Mouse (Mus musculus) retina, postnatal 1 day (tissue): ENCODE measurements at regions not wholly inside any gene's neighbourhood (a gene's known extent, or its start where the extent isn't known, plus 50 kb on each side); places are given as distances from the start of the nearest gene placed in this dataset.
A peak's percentile ranks its signal among the peaks of the same experiment; 100 is the strongest.

Source experiments
- DNase-seq: peaks from one replicate; pipeline ENCODE4 v3.0.0-alpha.2; 2012

DNA sequence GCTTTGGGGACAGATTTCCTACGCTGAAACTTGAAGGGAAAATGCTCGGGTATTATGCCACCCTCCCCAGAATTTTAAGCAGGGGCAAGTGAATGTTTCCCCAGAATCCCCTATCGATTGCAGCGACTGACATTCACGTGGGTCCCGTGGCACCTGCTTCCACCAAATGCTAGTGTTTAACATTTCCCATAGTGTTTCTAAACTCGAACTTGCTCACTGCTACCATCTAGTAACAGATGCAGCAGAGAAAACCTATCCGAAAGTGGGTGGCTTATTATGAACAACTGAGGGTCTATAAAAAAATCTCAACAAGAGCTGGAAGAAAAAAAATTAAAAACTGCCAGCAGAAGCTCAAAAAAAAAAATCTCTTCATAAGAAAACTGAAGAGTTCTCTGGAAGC, 284.2 kb downstream of the Rnf144a start:
- DNase-seq = no peak

DNA sequence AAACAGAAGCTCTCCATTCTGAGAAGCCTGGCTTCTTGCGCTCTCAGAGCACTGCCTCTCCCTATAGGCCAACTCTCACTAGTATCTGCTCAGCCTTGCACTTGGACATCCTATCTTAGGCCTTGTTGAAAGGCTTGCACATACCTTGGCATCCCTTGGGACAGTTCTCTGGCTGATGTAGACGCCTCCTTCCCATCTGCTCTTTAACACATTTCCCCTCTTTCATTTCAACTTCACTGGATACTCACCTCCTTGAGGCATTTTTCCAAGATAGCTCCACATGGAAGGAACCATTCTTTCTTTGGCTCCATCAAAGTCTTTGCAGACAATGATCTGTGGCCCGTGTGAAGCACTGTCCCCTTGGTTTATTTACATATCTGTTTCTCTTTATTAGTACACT, 285.0 kb downstream of the Rnf144a start:
- no peak for DNase-seq

DNA sequence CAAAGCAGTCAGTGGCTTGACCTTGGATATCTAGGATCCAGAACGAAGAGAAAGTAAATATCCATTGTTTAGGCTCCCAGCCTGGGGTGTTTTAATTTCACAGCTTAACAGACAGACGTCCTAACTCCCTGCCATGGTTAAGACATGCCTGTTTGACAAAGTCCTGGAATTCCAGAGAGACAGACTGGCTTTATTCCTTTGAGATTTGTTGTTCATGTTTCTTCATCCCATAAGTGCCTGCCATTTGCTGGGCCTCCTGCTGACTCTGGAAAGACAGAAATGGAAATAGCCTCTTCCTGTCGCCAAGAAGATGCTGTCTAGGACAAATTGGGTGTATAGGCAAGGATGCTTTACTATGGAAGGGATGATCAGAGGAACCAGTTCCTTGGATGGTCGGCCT, 285.5 kb downstream of the Rnf144a start:
- DNase-seq = no peak

DNA sequence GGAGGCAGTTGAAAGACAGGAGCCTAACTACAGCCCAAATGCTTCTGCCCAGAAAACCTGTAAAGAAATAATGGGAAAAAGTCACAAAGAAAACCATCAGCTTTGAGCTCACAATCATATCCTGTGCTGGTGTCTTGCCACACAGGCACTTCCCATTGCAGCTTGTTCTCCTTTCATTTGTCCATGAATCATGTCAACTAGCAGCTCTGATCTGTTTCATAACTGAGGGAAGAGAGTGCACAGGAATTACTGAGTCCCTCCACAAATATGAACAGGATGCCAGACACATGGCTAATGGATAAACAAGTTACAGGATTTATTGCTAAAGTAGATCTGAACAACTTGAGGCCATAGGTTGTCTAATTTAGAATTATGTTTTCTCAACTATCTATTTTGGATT, 286.2 kb downstream of the Rnf144a start:
- DNase-seq = no peak

DNA sequence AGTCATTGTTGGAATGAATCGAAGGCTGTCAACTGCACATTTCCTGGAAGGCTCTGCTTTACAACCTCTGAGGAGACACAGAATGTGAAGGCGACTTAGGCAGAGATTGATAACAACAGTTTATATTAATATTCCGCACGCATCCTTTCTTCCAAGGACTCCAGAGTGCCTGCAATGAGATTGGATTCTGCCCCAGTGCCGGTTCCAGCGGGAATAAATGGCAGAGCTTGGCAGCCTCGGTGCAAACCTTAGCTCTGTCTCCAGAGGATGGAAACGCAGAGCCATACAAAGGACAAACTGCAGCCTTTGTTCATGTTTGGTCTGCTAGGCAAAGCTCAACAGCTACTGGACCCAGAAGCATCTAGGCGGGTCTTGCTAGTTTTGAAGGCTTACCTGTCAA, 288.8 kb downstream of the Rnf144a start:
- DNase-seq = no peak

DNA sequence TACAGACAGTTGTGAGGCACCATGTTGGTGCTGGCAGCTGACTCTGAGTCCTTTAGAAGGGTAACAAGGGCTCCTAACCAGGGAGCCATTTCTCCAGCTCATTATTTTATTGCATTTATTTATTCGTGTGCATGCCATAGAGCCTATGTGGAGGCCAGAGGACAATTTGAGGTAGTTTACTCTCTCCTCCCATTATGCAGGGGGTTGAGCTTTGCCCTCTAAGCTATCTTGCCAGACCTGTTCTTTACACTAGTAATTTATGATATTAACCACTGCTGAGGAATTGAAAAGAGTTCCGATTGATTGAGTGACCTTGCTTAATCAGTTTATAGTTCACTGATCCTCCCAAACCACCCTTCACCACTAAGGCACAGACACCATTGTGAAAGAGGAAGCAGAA, 290.8 kb downstream of the Rnf144a start:
- DNase-seq = no peak

DNA sequence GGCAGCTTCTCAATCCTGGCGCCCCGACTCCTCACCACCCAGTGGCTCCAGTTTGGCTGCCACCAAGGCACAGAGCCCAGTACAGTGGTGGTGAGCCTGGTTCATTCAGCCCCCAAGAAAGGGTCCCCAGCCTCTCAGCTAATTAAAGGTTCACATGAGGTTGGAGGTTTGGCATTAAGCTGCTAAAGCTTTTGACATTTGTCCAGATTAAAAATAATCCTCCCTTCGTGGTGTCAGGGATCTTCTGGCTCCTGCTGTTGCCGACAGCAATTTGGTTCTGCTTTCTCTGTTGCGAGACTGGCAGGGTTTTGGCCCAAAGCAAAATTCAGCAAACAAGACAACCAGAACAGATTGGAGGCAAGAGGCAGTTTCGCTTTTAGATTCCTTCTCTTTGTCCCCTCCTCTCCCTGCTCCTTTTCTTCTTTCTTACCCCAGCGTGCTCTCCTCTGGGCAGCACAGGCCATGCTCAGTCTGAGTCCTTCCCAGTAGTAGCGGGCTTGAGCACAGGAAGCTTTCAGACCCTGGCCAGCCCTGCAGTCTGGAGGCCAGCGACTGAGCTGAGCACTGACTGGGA, 299.6 kb downstream of the Rnf144a start:
- DNase-seq = peak; percentile 65

DNA sequence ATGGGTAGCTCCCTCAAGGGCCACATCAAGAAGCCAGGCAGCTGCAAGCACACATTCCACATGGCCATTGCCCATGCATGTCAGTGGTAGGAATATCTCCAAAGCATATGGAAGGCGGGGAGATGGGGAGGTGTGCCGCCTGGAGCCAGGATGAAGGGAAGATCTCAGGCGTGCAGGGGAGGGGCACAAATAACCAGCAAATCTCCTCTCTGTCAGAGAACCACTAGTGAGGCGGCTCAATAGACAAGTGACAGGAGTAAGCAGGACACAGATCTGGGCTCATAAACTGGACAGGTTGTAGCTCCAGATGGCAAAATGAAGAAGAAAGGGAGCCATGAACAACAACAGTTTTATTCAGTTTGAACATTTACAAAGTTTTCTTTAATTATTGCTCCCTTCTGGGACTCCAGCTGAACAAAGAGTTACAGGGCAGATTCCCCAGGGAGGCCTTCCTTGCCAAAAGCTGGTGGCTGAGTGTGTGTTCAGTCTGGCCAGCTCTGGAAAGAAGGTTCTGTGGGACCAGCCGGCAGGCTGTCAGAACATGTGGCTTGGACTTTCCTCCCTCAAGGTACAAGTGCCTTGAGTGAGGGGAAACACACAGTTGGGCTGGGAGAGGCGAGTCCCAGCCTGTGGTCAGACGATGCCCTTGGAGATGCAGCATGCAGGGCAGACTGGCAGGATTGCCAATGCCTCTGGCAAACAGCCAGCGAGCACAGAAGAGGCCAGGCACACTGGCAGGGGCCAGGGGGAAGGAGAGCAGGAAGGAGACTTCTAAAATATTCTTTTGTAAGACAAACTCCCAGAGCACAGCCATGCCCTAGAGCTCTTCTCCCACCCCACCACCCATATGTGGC, 302.7 kb downstream of the Rnf144a start:
- DNase-seq = peak; percentile 59

DNA sequence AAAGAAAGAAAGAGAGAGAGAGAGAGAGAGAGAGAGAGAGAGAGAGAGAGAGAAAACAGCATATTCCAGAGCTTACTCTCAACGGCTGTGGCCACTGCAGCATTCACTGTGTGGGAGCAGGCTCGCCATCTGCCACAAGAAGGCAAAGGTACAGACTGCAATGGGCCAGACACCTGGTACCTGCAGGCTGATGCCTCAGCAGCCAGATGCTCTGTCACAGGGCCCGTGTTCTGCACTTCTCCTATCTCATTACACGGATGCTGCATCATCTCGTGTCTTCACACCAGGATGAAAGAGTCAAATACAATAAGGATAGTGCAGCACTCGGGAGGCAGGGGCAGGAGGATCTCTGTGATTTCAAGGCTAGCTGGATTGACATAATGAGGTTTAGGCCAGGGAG, 305.2 kb downstream of the Rnf144a start:
- no peak for DNase-seq

DNA sequence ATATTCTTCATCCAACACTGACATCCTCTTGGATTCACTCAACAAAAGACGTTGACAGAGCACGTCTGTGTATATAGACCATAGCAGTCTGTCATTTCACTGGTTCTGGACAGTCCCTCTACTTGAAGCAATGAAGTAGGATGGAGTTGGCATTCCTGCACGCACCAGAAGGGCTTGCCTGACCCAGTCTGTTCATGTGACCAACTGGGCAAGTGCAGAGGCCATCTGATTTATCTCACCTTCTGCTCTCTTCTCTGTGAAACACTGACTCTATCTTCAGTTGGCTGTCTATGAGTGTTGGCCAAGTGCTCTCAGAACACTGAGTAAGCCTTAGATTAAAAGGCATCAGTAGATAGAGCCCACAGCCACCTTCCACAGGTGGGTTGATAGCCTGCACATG, 310.7 kb downstream of the Rnf144a start:
- no peak for DNase-seq

DNA sequence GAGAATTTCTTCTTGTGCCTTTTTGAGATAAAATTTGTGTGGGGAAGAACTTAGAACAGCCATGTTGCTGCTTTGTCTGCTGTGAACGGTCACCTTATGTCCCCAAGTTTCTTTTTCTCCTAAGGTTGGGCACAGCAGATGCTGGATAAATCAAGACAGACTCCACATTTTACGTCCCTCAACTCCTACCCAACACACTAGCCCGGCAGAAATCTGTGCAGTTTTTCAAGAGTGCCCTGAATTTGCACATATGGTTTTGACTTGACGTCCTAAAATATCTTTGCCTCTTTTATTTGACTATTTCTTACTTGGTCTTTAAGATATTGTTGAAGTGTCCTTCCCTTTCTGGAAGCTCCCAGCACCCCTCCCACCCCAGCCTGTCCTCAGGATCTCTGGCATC, 312.7 kb downstream of the Rnf144a start:
- DNase-seq = no peak

DNA sequence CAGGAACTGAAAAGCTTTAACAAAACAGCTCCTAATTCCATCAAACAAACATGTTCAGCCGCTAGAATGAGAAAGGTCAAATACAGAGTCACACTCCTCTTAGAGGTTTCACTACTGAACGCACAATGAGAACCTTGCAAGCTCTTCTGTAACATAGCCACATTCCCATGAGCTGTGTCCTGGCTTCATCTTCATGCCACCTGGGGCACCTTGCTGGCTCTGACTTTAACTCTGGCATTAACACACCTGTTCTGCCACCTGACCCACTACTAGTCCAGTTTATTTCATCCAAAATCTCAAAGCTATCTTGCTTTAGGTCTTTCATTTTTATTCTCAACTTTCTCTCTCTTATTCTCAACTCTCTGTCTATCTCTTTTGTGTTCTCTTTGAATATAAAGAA, 314.9 kb downstream of the Rnf144a start:
- DNase-seq = no peak

DNA sequence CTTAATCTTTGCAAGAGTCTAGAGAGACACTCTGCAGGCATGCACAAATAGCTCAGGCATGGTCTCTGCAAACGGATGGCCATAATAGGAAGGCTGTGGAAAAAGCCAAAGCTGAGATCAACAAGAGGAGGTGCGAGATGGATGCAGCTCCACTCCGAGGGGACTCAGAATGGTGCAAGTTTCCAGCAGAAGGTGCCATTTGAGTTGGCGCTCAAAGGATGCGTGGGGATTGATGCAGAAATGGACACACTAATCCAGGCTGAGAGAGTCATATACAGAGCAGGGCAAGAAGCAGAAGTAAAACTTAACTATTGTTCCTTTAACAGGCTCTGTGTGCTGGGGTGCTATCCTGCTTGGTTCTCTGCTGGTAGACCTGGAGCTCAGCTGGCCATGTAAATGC, 315.9 kb downstream of the Rnf144a start:
- DNase-seq = no peak

DNA sequence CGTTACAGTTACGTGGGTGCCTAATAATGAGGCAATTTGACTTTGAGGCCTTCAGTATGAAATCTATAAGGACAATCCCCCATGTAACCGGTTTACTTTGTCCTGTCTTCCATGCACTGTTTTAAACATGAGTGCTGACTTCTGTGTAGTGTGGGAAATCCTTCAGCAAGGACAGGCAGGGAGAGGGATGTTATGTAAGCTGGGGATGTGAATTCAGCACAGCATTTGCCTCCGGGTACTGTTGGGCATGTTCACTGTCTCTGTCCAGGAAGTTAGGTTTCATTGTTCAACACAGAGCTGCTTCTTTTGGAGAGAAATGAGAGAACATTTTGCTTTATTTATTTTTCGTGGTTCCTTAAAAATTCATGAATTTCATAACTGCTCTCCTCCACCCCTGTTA, 322.7 kb downstream of the Rnf144a start:
- DNase-seq = no peak

DNA sequence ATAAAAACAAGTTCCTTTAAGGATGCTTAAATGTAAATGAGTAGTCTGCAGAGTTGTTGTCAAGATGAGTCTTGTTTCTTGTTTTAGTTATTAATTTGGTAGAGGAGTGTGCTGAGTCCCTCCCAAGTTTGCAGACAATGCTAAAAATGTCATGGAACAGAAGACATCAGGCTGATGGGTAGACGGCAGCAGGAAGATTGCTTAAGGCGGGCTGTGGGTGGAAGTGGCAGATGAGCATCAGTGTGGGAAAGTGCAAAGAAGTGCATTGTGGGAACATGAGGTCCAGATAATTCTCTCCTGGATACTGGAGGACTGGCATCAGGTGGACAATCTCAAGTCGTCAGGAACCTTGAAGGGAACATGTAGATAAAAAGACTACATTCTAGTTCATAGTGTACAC, 323.2 kb downstream of the Rnf144a start:
- DNase-seq = no peak

DNA sequence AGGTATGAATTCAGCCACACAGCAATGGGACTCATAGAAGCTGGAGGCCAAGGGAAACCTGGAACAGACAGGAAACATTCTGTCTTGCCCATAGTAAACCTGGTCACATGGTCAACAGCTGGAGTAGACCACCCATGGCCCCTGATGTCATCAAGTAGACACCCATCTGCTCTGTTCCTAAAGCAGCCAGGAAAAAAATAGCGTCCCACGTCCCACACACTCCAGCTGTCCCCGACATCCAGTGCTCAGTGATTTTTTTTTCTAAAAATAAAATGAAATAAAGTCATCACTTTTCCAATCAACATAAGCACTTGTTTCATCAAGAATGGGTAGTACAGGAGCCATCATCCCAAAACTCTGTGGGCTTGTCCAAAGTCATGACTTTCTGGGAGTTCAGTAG, 326.7 kb downstream of the Rnf144a start:
- DNase-seq = no peak

DNA sequence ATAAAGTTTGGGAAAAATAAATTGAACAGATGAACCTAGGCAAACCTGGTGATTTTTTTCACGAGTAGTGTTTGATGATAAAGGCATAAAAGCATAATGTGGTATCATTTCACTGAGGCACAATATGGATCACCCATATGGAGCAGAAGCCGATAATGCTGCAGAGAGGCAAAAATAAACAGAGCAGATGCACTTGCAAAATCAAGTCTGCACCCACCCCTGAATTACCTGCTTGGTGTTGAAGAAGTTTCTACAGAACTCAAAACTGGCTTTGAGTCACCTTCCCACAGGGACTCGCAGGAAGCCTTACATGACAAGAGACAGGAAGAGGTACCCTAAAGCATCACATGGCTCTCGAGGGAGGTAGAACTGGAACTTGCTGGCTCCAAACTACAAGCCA, 328.1 kb downstream of the Rnf144a start:
- no peak for DNase-seq

DNA sequence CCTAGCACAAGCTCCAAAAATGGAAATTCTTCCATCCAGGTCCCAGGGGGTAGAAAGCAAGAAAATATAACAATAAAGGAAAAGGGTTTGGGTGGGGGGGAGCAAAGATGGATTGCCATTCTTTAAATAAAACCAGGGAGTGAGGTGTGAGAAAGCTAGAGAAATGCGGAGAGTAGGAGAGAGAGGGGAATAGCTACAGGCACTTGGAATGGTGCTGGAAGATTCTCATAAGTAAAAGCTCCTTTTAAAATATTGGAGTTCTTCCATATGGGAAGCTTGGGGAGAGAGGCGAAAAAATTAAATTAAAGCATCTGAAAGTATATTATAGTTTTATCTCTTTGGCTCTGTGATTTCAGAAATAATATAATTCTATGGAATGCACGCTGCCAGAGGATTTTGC, 328.6 kb downstream of the Rnf144a start:
- DNase-seq = no peak

DNA sequence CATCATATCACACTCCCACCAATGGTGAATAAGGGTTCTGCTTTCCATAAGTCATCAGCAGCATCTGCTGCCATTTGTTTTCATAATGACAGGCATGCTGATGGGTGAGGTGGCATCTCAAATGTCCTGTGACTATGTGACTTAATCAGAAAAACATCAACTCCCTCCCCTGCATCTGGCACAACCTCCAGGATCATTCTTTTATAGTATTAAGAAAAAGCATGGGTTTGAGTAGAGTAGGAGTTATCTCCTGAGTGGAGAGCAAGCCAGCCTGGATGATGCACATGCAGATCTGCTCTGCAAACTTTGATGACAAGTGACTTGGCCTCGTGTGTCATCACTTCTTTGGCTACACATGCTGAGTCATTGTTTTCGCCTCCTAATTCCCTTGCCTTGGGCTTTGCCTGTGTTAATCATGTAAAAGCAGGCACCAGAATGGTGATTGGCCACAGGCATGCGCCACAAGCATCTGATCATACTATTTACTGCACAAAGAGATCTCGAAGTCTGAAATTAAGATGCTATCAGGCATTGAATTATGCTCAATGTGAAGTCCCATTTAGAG, 335.9 kb downstream of the Rnf144a start:
- DNase-seq = peak; percentile 29

DNA sequence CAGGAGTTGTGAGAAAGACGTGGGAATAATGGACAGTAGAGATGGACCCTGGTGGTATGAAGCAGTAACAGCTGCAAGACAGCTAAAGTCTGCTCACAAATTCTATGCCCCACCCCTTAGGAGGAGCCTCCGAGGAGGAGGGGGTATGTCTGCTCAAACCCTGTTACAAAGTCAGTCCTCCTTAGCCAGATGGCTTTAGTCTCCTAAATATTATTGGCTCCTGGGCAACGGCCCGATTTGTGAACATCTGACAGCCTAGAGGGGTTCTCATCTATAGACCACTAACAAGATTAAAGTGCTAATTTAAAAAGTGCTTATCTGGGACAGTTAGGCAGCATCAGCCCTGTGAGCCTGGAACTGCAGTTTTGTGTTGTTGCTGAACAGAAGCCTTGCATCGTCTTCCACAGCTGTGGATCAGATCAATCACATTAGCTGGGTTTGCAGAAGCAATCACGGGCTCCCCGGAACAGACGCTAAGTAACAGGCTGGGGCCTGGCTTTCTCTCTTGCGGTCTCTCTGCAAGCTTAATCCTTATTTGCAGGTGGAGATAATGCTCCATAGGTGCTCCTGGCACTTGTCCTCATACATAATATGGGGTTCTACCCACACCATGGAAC, 339.3 kb downstream of the Rnf144a start:
- DNase-seq = peak; percentile 85

DNA sequence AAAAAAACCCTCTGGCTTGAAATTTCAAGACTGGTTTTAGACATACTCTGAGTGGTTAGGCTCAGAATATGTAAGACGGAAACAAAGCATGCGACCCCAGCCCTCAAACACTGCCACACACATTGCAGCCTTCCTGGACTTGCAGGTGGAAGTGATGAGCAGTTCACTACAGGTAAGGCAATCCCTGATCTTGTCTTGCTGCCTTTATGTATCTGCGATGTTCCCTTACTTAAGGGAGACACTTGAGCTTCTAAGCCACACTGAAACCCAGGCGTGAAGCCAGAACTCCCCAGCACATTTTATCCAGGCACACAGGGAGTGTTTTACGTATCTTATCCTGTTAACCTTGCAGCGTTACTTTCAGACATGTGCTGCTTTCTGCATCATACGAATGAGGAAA, 342.9 kb downstream of the Rnf144a start:
- no peak for DNase-seq

DNA sequence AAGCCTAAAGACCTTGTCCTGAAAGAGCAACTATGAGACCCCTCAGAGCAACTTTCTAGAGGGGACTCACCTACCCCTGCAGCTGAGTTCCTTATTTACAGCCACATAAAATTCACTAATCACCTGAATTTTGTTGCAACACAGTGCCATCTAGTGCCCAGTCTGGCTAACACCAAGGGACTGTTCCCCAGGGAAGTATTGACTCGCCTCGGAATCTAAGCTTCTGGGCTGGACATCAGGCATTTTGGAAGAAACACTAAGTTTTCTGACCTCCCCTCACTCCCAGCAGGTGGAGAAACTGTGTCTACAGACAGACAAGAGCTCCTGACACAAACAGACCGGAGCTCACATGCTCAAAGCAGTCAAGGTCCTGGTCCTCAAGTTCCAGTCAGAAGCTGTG, 343.4 kb downstream of the Rnf144a start:
- peak; percentile 85 for DNase-seq

DNA sequence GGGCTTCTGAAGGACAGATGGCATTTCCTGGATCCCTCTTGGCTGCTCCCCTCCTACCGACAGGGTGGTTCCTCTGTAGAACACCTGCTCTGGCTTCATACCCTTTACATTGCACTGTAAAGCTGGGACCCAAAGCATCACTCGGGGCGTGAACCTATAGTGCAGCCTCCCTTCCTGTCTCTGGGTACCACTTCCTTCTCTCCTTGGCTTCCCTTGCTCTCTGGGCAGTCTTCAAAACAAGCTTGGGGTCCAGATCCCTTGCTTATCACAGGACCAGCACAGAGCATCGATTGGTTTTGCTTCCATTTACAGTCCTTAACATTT, 346.4 kb downstream of the Rnf144a start:
- no peak for DNase-seq
